In the genomic region with DNA sequence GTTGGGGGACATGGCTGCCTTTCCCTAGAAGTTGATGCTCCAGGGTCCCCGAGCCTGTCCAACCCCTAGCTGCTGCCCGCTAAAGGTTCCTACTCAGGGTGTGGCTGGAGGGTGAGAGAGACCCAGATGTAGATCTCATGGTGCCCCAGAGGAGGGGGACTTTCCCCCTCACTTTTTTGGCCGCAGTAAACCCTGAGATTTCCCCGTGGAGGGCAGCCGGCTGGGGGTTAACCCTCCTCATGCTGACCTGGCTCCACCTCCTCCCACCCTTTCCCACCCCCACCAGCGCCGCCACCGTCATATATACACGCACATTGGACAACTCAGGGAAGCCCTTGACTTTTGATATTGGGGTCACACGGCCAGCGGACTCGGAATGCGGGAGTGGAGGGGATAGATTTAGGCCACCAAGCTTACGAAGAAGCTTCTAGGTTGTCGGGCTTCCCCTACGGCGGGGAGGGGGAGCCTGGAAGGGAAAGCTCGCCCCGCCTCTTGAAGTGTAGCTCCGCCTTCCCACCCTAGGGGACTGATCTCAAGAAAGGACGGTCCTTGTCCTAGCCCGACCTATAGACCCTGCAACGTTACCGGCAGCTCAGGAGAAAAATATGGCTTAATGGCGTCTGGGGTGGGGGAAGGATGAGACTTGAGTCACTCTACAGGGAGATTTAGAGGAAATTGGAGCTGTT, we compare ENCODE assay signal across 8 mouse cellular contexts. TPM values are rescaled to one million over a fixed set of nuclear protein-coding genes. Genes with fewer than 3 reads are reported as not detected.
DNase-seq lines count a peak whose midpoint lies in the region; ATAC-seq and TF ChIP-seq lines count a peak whose summit lies in the region.

No protein-coding gene starts in this region.

- WGBS in hindbrain, embryonic 14.5 days = 2% methylated on average over 25 of the region's 25 CpGs
- WGBS in liver, adult 2 months = under 1% methylated on average over 25 of the region's 25 CpGs
- WGBS in midbrain, postnatal 0 days = 3% methylated on average over 25 of the region's 25 CpGs
- WGBS in stomach, postnatal 0 days = 1% methylated on average over 24 of the region's 25 CpGs

- peak overlapping the region; percentile 45; the same call in 1 of the 2 replicates for H3K27ac ChIP-seq in hindbrain, embryonic 14.5 days
- H3K27ac ChIP-seq in liver, adult 2 months (replicated peaks; ENCODE audit: insufficient read depth, low read depth, low read length) = peak overlapping the region; percentile 96
- 0 out of 2 replicates have a peak overlapping the region, but pooled peaks have one; percentile 9 for H3K27ac ChIP-seq in midbrain, postnatal 0 days (ENCODE audit: low read depth, low read length)
- H3K27ac ChIP-seq in stomach, postnatal 0 days (replicated peaks) = peak overlapping the region; percentile 99

- peaks cover 11% of the 10 kb centered on the region; the same call in 1 of the 2 replicates for H3K79me2 ChIP-seq in liver, adult 2 months (ENCODE audit: control insufficient read depth, insufficient read depth, low read length)

- TF ChIP-seq POLR2A in liver, adult 2 months (IDR thresholded peaks at IDR 0.05; ENCODE audit: extremely low read depth, insufficient read depth, low read length) = peak; percentile 62; the same call in 1 of the 2 replicates

- no peak for TF ChIP-seq EP300 in stomach, postnatal 0 days (optimal IDR thresholded peaks at IDR 0.05)

- ATAC-seq in hindbrain, embryonic 14.5 days (ENCODE audit: low FRiP score) = 0 out of 2 replicates have a peak, but pooled peaks have one; percentile 32
- ATAC-seq in midbrain, postnatal 0 days (ENCODE audit: low FRiP score) = peak; percentile 34; the same call in 1 of the 2 replicates
- peak; percentile 48 for ATAC-seq in stomach, postnatal 0 days (ENCODE audit: low FRiP score, low TSS enrichment)

- no peaks in the 10 kb centered on the region for H3K36me3 ChIP-seq in hindbrain, embryonic 14.5 days (replicated peaks; ENCODE audit: control insufficient read depth, insufficient read depth)
- H3K36me3 ChIP-seq in liver, adult 2 months (ENCODE audit: control insufficient read depth, insufficient read depth, low read length) = peaks cover 10% of the 10 kb centered on the region; the same call in 1 of the 2 replicates
- H3K36me3 ChIP-seq in midbrain, postnatal 0 days (ENCODE audit: insufficient read depth, low read length) = no peaks in the 10 kb centered on the region
- H3K36me3 ChIP-seq in stomach, postnatal 0 days (ENCODE audit: control insufficient read depth, insufficient read depth, low read length) = 0 out of 2 replicates have a peak, but pooled peaks cover 3% of the 10 kb centered on the region

- H3K4me3 ChIP-seq in hindbrain, embryonic 14.5 days (replicated peaks; ENCODE audit: low read length) = peak overlapping the region; percentile 26
- H3K4me3 ChIP-seq in liver, adult 2 months (ENCODE audit: insufficient read depth, low read depth, low read length) = peak overlapping the region; percentile 85
- H3K4me3 ChIP-seq in midbrain, postnatal 0 days (ENCODE audit: low read depth, low read length) = peak overlapping the region; percentile 30
- peak overlapping the region; percentile 65 for H3K4me3 ChIP-seq in stomach, postnatal 0 days (ENCODE audit: low read depth, low read length)

- peaks cover 32% of the 10 kb centered on the region for H3K27me3 ChIP-seq in hindbrain, embryonic 14.5 days (ENCODE audit: control insufficient read depth, insufficient read depth, low read length)
- no peaks in the 10 kb centered on the region for H3K27me3 ChIP-seq in liver, adult 2 months (ENCODE audit: control insufficient read depth, insufficient read depth, low read length)
- peaks cover 24% of the 10 kb centered on the region for H3K27me3 ChIP-seq in midbrain, postnatal 0 days (ENCODE audit: insufficient read depth, low read length)
- no peaks in the 10 kb centered on the region for H3K27me3 ChIP-seq in stomach, postnatal 0 days (ENCODE audit: control insufficient read depth, insufficient read depth, low read length)

- peaks cover 17% of the 10 kb centered on the region; the same call in 1 of the 2 replicates for H3K4me1 ChIP-seq in hindbrain, embryonic 14.5 days (replicated peaks; ENCODE audit: control insufficient read depth, insufficient read depth, low read length)
- peaks cover 5% of the 10 kb centered on the region; the same call in 1 of the 2 replicates for H3K4me1 ChIP-seq in liver, adult 2 months (ENCODE audit: control insufficient read depth, insufficient read depth, low read length)
- no peaks in the 10 kb centered on the region for H3K4me1 ChIP-seq in midbrain, postnatal 0 days (ENCODE audit: insufficient read depth, low read length)
- H3K4me1 ChIP-seq in stomach, postnatal 0 days (replicated peaks; ENCODE audit: control insufficient read depth, insufficient read depth) = peaks cover 4% of the 10 kb centered on the region; the same call in 1 of the 2 replicates

- no peak for TF ChIP-seq CTCF in liver, adult 2 months (IDR thresholded peaks at IDR 0.05; ENCODE audit: low read depth, low read length)
- no peak for TF ChIP-seq CTCF in midbrain, postnatal 0 days (IDR thresholded peaks at IDR 0.05)
- 0 out of 2 replicates have a peak, but pooled peaks have one; percentile 22 for TF ChIP-seq CTCF in stomach, postnatal 0 days (IDR thresholded peaks at IDR 0.05; ENCODE audit: low read depth)

- no peaks in the 10 kb centered on the region for H3K9me3 ChIP-seq in hindbrain, embryonic 14.5 days (ENCODE audit: control insufficient read depth, low read length)
- H3K9me3 ChIP-seq in midbrain, postnatal 0 days (ENCODE audit: low read length) = no peaks in the 10 kb centered on the region
- no peaks in the 10 kb centered on the region for H3K9me3 ChIP-seq in stomach, postnatal 0 days (ENCODE audit: control insufficient read depth, low read length)

- H3K4me2 ChIP-seq in hindbrain, embryonic 14.5 days (replicated peaks) = peak overlapping the region; percentile 47
- H3K4me2 ChIP-seq in midbrain, postnatal 0 days (ENCODE audit: low read depth, low read length, poor library complexity, severe bottlenecking) = peak overlapping the region; percentile 48
- peak overlapping the region; percentile 88 for H3K4me2 ChIP-seq in stomach, postnatal 0 days (replicated peaks; ENCODE audit: low read depth)

- peak; percentile 44 for DNase-seq in layer of hippocampus, adult 11-12 months (ENCODE audit: low spot score)
- DNase-seq in layer of hippocampus, adult 9-11 months = no peak
- peak; percentile 78 for DNase-seq in c-Kit-positive CD71-positive TER-119-negative erythroid progenitor cells, embryonic 14.5 days (ENCODE audit: low read depth)
- peak; percentile 87 for DNase-seq in gastrocnemius, adult 18-20 months (ENCODE audit: low spot score)
- no peak for DNase-seq in hindbrain, embryonic 14.5 days (ENCODE audit: low spot score)
- DNase-seq in liver, adult 2 months (ENCODE audit: extremely low read depth, low read depth, low spot score) = peak; percentile 71
- no peak for DNase-seq in midbrain, postnatal 0 days (ENCODE audit: low spot score)
- DNase-seq in stomach, postnatal 0 days (ENCODE audit: low spot score) = peak; percentile 83

- peak overlapping the region; percentile 53 for H3K9ac ChIP-seq in hindbrain, embryonic 14.5 days
- H3K9ac ChIP-seq in liver, adult 2 months (ENCODE audit: low read depth, low read length) = peak overlapping the region; percentile 88
- no peak overlapping the region for H3K9ac ChIP-seq in midbrain, postnatal 0 days (replicated peaks; ENCODE audit: low read length, poor library complexity, severe bottlenecking)
- H3K9ac ChIP-seq in stomach, postnatal 0 days (ENCODE audit: low read length) = peak overlapping the region; percentile 90

RNA-seq across cellular contexts. Expression of a gene that starts 0.9 kb away (rescaled TPM):
- total RNA-seq in gastrocnemius, adult 18-20 months (2021) = 10 to 100 TPM; 16.0 to 17.9 TPM
- 4.7 and 5.5 TPM in 2 replicates for polyA plus RNA-seq in hindbrain, embryonic 14.5 days (2014; fragmentation: Nextera tagmentation; extraction: Ambion mirVana)
- total RNA-seq in liver, adult 2 months (2014; rRNA removed) = 27.7 and 29.1 TPM in 2 replicates
- polyA plus RNA-seq in liver, adult 2 months (2012; rRNA removed) = 29.4 and 44.7 TPM in 2 replicates
- 6.1 and 10.2 TPM in 2 replicates for total RNA-seq in midbrain, postnatal 0 days (2014; rRNA removed)
- polyA plus RNA-seq in midbrain, postnatal 0 days (2015; fragmentation: Nextera tagmentation; extraction: Ambion mirVana) = 3.9 and 4.3 TPM in 2 replicates
- 31.4 and 34.6 TPM in 2 replicates for polyA plus RNA-seq in stomach, postnatal 0 days (2015; fragmentation: Nextera tagmentation; extraction: Ambion mirVana)

RNA-seq across cellular contexts. Expression of a gene that starts 22.7 kb away (rescaled TPM):
- 10 to 100 TPM; 40.8 to 43.4 TPM for total RNA-seq in gastrocnemius, adult 18-20 months (2021)
- 118 and 119 TPM in 2 replicates for polyA plus RNA-seq in hindbrain, embryonic 14.5 days (2014; fragmentation: Nextera tagmentation; extraction: Ambion mirVana)
- total RNA-seq in liver, adult 2 months (2014; rRNA removed) = 193 and 278 TPM in 2 replicates
- polyA plus RNA-seq in liver, adult 2 months (2012; rRNA removed) = 354 and 373 TPM in 2 replicates
- total RNA-seq in midbrain, postnatal 0 days (2014; rRNA removed) = 297 and 319 TPM in 2 replicates
- 79.8 and 84.4 TPM in 2 replicates for polyA plus RNA-seq in midbrain, postnatal 0 days (2015; fragmentation: Nextera tagmentation; extraction: Ambion mirVana)
- polyA plus RNA-seq in stomach, postnatal 0 days (2015; fragmentation: Nextera tagmentation; extraction: Ambion mirVana) = 32.7 and 37.4 TPM in 2 replicates

RNA-seq across cellular contexts. Expression of a gene that starts 23.0 kb away (rescaled TPM):
- total RNA-seq in gastrocnemius, adult 18-20 months (2021) = 1 to 10 TPM; 2.5 to 2.7 TPM
- polyA plus RNA-seq in hindbrain, embryonic 14.5 days (2014; fragmentation: Nextera tagmentation; extraction: Ambion mirVana) = 3.3 and 4.3 TPM in 2 replicates
- 5.5 and 6.3 TPM in 2 replicates for total RNA-seq in liver, adult 2 months (2014; rRNA removed)
- 2.0 and 2.7 TPM in 2 replicates for polyA plus RNA-seq in liver, adult 2 months (2012; rRNA removed)
- 3.2 and 3.7 TPM in 2 replicates for total RNA-seq in midbrain, postnatal 0 days (2014; rRNA removed)
- 1.4 and 1.7 TPM in 2 replicates for polyA plus RNA-seq in midbrain, postnatal 0 days (2015; fragmentation: Nextera tagmentation; extraction: Ambion mirVana)
- 4.1 and 4.5 TPM in 2 replicates for polyA plus RNA-seq in stomach, postnatal 0 days (2015; fragmentation: Nextera tagmentation; extraction: Ambion mirVana)

RNA-seq across cellular contexts. Expression of a gene that starts 24.7 kb away (rescaled TPM):
- total RNA-seq in gastrocnemius, adult 18-20 months (2021) = 1 to 10 TPM; 3.4 to 3.5 TPM
- polyA plus RNA-seq in hindbrain, embryonic 14.5 days (2014; fragmentation: Nextera tagmentation; extraction: Ambion mirVana) = 2.3 and 2.6 TPM in 2 replicates
- 8.9 and 13.4 TPM in 2 replicates for total RNA-seq in liver, adult 2 months (2014; rRNA removed)
- polyA plus RNA-seq in liver, adult 2 months (2012; rRNA removed) = 16.0 and 16.6 TPM in 2 replicates
- total RNA-seq in midbrain, postnatal 0 days (2014; rRNA removed) = 4.8 and 5.6 TPM in 2 replicates
- 1.4 and 1.6 TPM in 2 replicates for polyA plus RNA-seq in midbrain, postnatal 0 days (2015; fragmentation: Nextera tagmentation; extraction: Ambion mirVana)
- 6.8 and 8.9 TPM in 2 replicates for polyA plus RNA-seq in stomach, postnatal 0 days (2015; fragmentation: Nextera tagmentation; extraction: Ambion mirVana)

Comparison
In these comparisons a context has a peak if more than half of its experiments do, and no peak if none do; other contexts are left out.
1. DNase-seq: peak in layer of hippocampus, adult 11-12 months (single experiment), c-Kit-positive CD71-positive TER-119-negative erythroid progenitor cells, embryonic 14.5 days (single experiment), gastrocnemius, adult 18-20 months (single experiment), liver, adult 2 months (single experiment) and stomach, postnatal 0 days (single experiment); none in layer of hippocampus, adult 9-11 months (single experiment), hindbrain, embryonic 14.5 days (single experiment) and midbrain, postnatal 0 days (single experiment).
2. H3K27ac ChIP-seq: peak in every context shown above with its lines; median percentile 99 in stomach, postnatal 0 days; 96 in liver, adult 2 months; 45 in hindbrain, embryonic 14.5 days; 9 in midbrain, postnatal 0 days.
3. H3K4me3 ChIP-seq: peak in every context shown above with its lines; median percentile 85 in liver, adult 2 months; 65 in stomach, postnatal 0 days; 30 in midbrain, postnatal 0 days; 26 in hindbrain, embryonic 14.5 days.
4. Peak in every context shown above with its lines, with median percentiles within 50 percentile points of each other: ATAC-seq and H3K4me2 ChIP-seq.